Mouse (Mus musculus) central nervous system, embryonic 14 days (tissue): ENCODE data around the gene Ddx31. TPM values are rescaled to one million over a fixed set of nuclear protein-coding genes. Genes with fewer than 3 reads are reported as not detected.

Experiments
- polyA plus RNA-seq: library from polyadenylated mRNA; depleted of rRNA; stranded (reverse); fragments of >200 nt; gene quantifications from 2 replicates; pipeline ENCODE4 v1.2.3, GENCODE M21; 2012; rRNA removed

Gene Ddx31
- polyA plus RNA-seq = 13.1 and 13.7 TPM in 2 replicates

GRCm38 (mm10) chr2:28840222-28840951, at the start of gene Ddx31, which contains the start of gene Gtf3c4:
TSS of gene Ddx31 (plus strand) at chr2:28840406.
TSS of gene Gtf3c4 (minus strand) at chr2:28840360.

GRCm38 (mm10) chr2:28916513-28916865, 76.3 kb downstream of the Ddx31 start, which contains the start of gene Barhl1:
TSS of gene Barhl1 (minus strand) at chr2:28916668.

Other genes starting within 250 kb of the Ddx31 start
- 0.12 and 0.18 TPM in 2 replicates for gene Gfi1b, start 218.4 kb upstream of the Ddx31 start, polyA plus RNA-seq
- gene Tsc1, start 199.2 kb upstream of the Ddx31 start, polyA plus RNA-seq = 31.2 and 34.3 TPM in 2 replicates
- gene Spaca9, start 140.7 kb upstream of the Ddx31 start, polyA plus RNA-seq = 1.8 and 2.3 TPM in 2 replicates
- 1.2 TPM in 2 replicates for gene Ak8, start 140.2 kb upstream of the Ddx31 start, polyA plus RNA-seq
- gene Gtf3c4, start within 50 bp of the Ddx31 start, polyA plus RNA-seq = 22.7 and 22.8 TPM in 2 replicates
- gene Barhl1, start 76.3 kb downstream of the Ddx31 start, polyA plus RNA-seq = 21.3 and 31.6 TPM in 2 replicates
- 1.2 and 1.3 TPM in 2 replicates for gene Cfap77, start 214.7 kb downstream of the Ddx31 start, polyA plus RNA-seq
- 16.9 and 19.0 TPM in 2 replicates for gene Ttf1, start 219.9 kb downstream of the Ddx31 start, polyA plus RNA-seq